In the genomic region with DNA sequence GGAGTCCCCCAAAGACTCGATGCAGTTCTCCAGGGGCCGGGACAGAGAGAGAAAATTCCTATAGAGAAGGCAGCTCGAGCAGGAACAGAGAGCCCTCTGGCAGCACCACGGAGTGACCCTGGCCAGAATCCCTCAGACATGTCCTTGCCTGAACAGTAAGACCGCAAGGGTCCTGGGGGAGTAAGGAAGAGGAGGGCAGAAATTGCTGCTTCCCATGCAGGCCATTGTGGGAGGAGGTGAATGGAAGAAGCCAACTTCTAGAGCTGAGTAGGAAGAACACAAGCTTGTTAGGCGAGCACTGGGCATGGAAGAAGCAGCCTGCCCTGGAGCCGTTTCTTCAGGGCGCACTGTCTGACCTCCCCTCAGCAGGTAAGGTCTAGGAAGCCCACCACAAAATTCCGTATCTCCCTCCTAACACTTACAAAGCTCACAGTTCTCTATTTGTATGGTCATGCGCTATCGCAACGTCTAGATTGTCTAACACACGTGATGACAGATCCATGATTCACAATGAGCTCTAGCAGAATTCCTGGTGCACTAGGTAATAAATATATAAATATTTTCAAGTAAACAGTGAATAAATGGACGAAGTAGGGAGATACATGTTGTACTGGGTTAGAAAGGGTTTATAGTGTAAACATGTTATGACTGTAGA, we compare ENCODE assay signal across 9 mouse cellular contexts. TPM values are rescaled to one million over a fixed set of nuclear protein-coding genes. Genes with fewer than 3 reads are reported as not detected.
DNase-seq lines count a peak whose midpoint lies in the region; ATAC-seq lines count a peak whose summit lies in the region.
"Had no signal": no experiment of that assay in that cellular context is flagged by ENCODE, and none has a peak within 500 bp of the region (broad histone marks: within the 10 kb centered on the region; RNA-seq: fewer than 3 reads in every experiment).

No protein-coding gene starts in this region.

- peak overlapping the region; percentile 33 for H3K4me3 ChIP-seq in kidney, embryonic 16.5 days (ENCODE audit: low read length)
- H3K4me3 ChIP-seq: megakaryocyte, embryonic 14.5 days had no signal

- peak overlapping the region; percentile 53; the same call in 1 of the 2 replicates for H3K27ac ChIP-seq in kidney, embryonic 16.5 days (ENCODE audit: low read length)

- H3K27me3 ChIP-seq in kidney, embryonic 16.5 days (ENCODE audit: insufficient read depth, low read length), result no peaks in the 10 kb centered on the region
- H3K27me3 ChIP-seq: megakaryocyte, embryonic 14.5 days had no signal

- 56% methylated on average over 14 of the region's 14 CpGs for WGBS in kidney, embryonic 16.5 days

- DNase-seq in urinary bladder, postnatal 25 days (ENCODE audit: low spot score), result peak; percentile 8
- no peak for DNase-seq in urinary bladder, adult 18-20 months (ENCODE audit: low spot score in 2 of 2)
- peak; percentile 25 for DNase-seq in gastrocnemius, postnatal 25 days
- peak; percentile 21 for DNase-seq in ovary, postnatal 36 days (ENCODE audit: low spot score)
- no peak for DNase-seq in cerebellum, adult 11-12 months
- DNase-seq in urinary bladder, adult 2 months (ENCODE audit: low spot score), result no peak

- no peaks in the 10 kb centered on the region for H3K36me3 ChIP-seq in kidney, embryonic 16.5 days (ENCODE audit: insufficient read depth, low read length)

- peak overlapping the region; percentile 56 for H3K4me2 ChIP-seq in kidney, embryonic 16.5 days (replicated peaks; ENCODE audit: low read depth, low read length)

- ATAC-seq in kidney, embryonic 16.5 days (ENCODE audit: low FRiP score, low TSS enrichment), result peak; percentile 59; the same call in 1 of the 2 replicates
- ATAC-seq in cerebellum, adult (ENCODE audit: insufficient number of reproducible peaks, low FRiP score, low TSS enrichment), result no peak

- peaks cover 14% of the 10 kb centered on the region; the same call in 1 of the 2 replicates for H3K4me1 ChIP-seq in kidney, embryonic 16.5 days (ENCODE audit: insufficient read depth, low read length)

- peak overlapping the region; percentile 63 for H3K9ac ChIP-seq in kidney, embryonic 16.5 days (replicated peaks; ENCODE audit: low read length)

- peaks cover 6% of the 10 kb centered on the region; the same call in 1 of the 2 replicates for H3K9me3 ChIP-seq in kidney, embryonic 16.5 days (ENCODE audit: low read length)

RNA-seq across cellular contexts. Expression of gene Wdr89, which starts 32.9 kb away (rescaled TPM):
- total RNA-seq in gastrocnemius, postnatal 25 days (2021), result 1 to 10 TPM; 1.6 to 1.7 TPM
- 11.9 and 15.0 TPM in 2 replicates for polyA plus RNA-seq in kidney, embryonic 16.5 days (2015; fragmentation: Nextera tagmentation; extraction: Ambion mirVana)
- 13.4 and 15.8 TPM in 2 replicates for polyA plus RNA-seq in urinary bladder, adult 2 months (2012; rRNA removed)

RNA-seq across cellular contexts. Expression of gene Sgpp1, which starts 33.3 kb away (rescaled TPM):
- 10 to 100 TPM; 12.3 to 12.9 TPM for total RNA-seq in gastrocnemius, postnatal 25 days (2021)
- 14.5 and 15.9 TPM in 2 replicates for polyA plus RNA-seq in kidney, embryonic 16.5 days (2015; fragmentation: Nextera tagmentation; extraction: Ambion mirVana)
- 25.1 and 27.8 TPM in 2 replicates for polyA plus RNA-seq in urinary bladder, adult 2 months (2012; rRNA removed)

Comparison
In these comparisons a context has a peak if more than half of its experiments do, and no peak if none do; other contexts are left out.
1. DNase-seq: peak in urinary bladder, postnatal 25 days (single experiment), gastrocnemius, postnatal 25 days (single experiment) and ovary, postnatal 36 days (single experiment); none in urinary bladder, adult 18-20 months (0 of 2), cerebellum, adult 11-12 months (single experiment) and urinary bladder, adult 2 months (single experiment).